Mouse (Mus musculus) thymus, adult 18-20 months (tissue): ENCODE measurements around the gene Suox.
A peak's percentile ranks its signal among the peaks of the same experiment; 100 is the strongest.
"Not testable (repeated sequence)": the region's sequence is repeated elsewhere in the genome, so short reads cannot be mapped to it uniquely, and the experiment has no call there.

Experiments used
- DNase-seq, 2 experiments: peaks; one replicate each; pipeline ENCODE4 v3.0.0; 2022; ENCODE audit warnings: mixed read lengths in 2 of 2

Suox gene

GRCm38 (mm10) chr10:128626311-128627310, 47.3 kb downstream of the Suox start, which contains the start of gene Rps26:
Gene Rps26 (minus strand): TSS chr10:128626747.
- DNase-seq, result peak; percentile 70 to 91

- DNase-seq, result no peak
Observed at GRCm38 (mm10) chr10:128625287-128625894, 48.5 kb downstream of the Suox start.

- DNase-seq, result not testable (repeated sequence)
Observed at GRCm38 (mm10) chr10:128623106-128623613, 50.7 kb downstream of the Suox start.

GRCm38 (mm10) chr10:128622702-128623101, 51.2 kb downstream of the Suox start:
- DNase-seq, result no peak

- no peak for DNase-seq
Observed at GRCm38 (mm10) chr10:128621986-128622520, 51.8 kb downstream of the Suox start.

- DNase-seq, result no peak
Observed at GRCm38 (mm10) chr10:128620241-128620640, 53.6 kb downstream of the Suox start.
